In the genomic region with DNA sequence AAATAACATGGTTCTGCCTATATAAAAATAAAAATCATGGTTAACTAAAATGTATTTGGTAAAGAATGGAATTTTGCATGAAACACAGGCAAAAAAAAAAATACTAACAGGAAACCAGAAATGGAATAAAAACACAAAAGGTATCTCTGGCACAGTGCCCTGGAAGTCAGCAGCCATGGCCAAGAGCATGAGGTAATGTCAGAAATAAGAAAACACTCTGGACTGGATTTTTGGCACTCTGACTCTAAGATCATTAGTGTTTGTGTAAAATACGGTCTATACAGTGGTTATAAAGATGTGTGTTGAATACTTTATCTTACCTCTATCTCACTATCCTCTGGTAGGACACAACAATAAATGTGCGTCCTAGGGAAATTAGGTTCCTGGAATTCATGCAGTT, we compare ENCODE assay signal across 17 mouse cellular contexts. TPM values are rescaled to one million over a fixed set of nuclear protein-coding genes. Genes with fewer than 3 reads are reported as not detected.
DNase-seq lines count a peak whose midpoint lies in the region; ATAC-seq lines count a peak whose summit lies in the region.
"Had no signal": no experiment of that assay in that cellular context is flagged by ENCODE, and none has a peak within 500 bp of the region (broad histone marks: within the 10 kb centered on the region; RNA-seq: fewer than 3 reads in every experiment).

No protein-coding gene starts in this region.

- no peak overlapping the region for H3K4me2 ChIP-seq in heart, embryonic 13.5 days
- H3K4me2 ChIP-seq: embryonic facial prominence, embryonic 12.5 days; heart, embryonic 11.5 days; liver, embryonic 13.5 days had no signal

- no peak overlapping the region for H3K4me3 ChIP-seq in heart, embryonic 13.5 days
- H3K4me3 ChIP-seq: embryonic facial prominence, embryonic 12.5 days; gastrocnemius, adult 2 months; hindbrain, embryonic 10.5 days; liver, embryonic 13.5 days had no signal

- WGBS in heart, embryonic 13.5 days, result 54% methylated on average over 2 of the region's 2 CpGs

- no peak overlapping the region for H3K9ac ChIP-seq in heart, embryonic 13.5 days
- H3K9ac ChIP-seq: embryonic facial prominence, embryonic 12.5 days; liver, embryonic 13.5 days had no signal

- ATAC-seq in heart, embryonic 13.5 days (ENCODE audit: extremely low read depth, insufficient number of reproducible peaks, low FRiP score, low TSS enrichment), result no peak

- 0 out of 2 replicates have a peak overlapping the region, but pooled peaks have one; percentile 12 for H3K27ac ChIP-seq in heart, embryonic 13.5 days (replicated peaks)
- H3K27ac ChIP-seq: embryonic facial prominence, embryonic 12.5 days; gastrocnemius, adult 2 months; hindbrain, embryonic 10.5 days; kidney, postnatal 0 days; liver, embryonic 13.5 days had no signal

- H3K27me3 ChIP-seq in heart, embryonic 13.5 days (replicated peaks), result no peaks in the 10 kb centered on the region
- H3K27me3 ChIP-seq: embryonic facial prominence, embryonic 12.5 days; liver, embryonic 13.5 days had no signal

- H3K4me1 ChIP-seq in heart, embryonic 13.5 days, result no peaks in the 10 kb centered on the region
- H3K4me1 ChIP-seq: embryonic facial prominence, embryonic 12.5 days; hindbrain, embryonic 10.5 days; liver, embryonic 13.5 days had no signal

- no peaks in the 10 kb centered on the region for H3K9me3 ChIP-seq in heart, embryonic 13.5 days
- H3K9me3 ChIP-seq: embryonic facial prominence, embryonic 12.5 days; G1E; hindbrain, embryonic 10.5 days; liver, embryonic 13.5 days had no signal

- H3K36me3 ChIP-seq in heart, embryonic 13.5 days, result no peaks in the 10 kb centered on the region
- H3K36me3 ChIP-seq: embryonic facial prominence, embryonic 12.5 days; G1E; hindbrain, embryonic 10.5 days; liver, embryonic 13.5 days had no signal

- DNase-seq in heart, adult 9 months (ENCODE audit: low spot score in 2 of 2), result no peak
- peak; percentile 38 for DNase-seq in 3T3-L1 (ENCODE audit: low read depth, low spot score)
- peak; percentile 29 for DNase-seq in adipocyte (ENCODE audit: low spot score)
- peak; percentile 66 for DNase-seq in cerebellum, adult 9-10 months
- DNase-seq in right cerebral cortex, postnatal 14 days, result no peak
- no peak for DNase-seq in kidney, adult 18-20 months
- DNase-seq: adrenal gland, postnatal 36 days; gastrocnemius, adult 2 months; liver, embryonic 13.5 days; lung, postnatal 10 days; thymus, adult 2 months had no signal

RNA-seq across cellular contexts. Expression of a gene that starts 22.6 kb away (rescaled TPM):
- 34.5 and 34.7 TPM in 2 replicates for polyA plus RNA-seq in heart, embryonic 13.5 days (2015; fragmentation: Nextera tagmentation; extraction: Ambion mirVana)

Comparison
In these comparisons a context has a peak if more than half of its experiments do, and no peak if none do; other contexts are left out.
1. DNase-seq: peak in 3T3-L1 (single experiment), adipocyte (single experiment) and cerebellum, adult 9-10 months (single experiment); none in heart, adult 9 months (0 of 2), right cerebral cortex, postnatal 14 days (single experiment) and kidney, adult 18-20 months (single experiment).